Mouse (Mus musculus) limb, embryonic 14.5 days (tissue): ENCODE measurements at regions not wholly inside any gene's neighbourhood (a gene's known extent, or its start where the extent isn't known, plus 50 kb on each side); places are given as distances from the start of the nearest gene placed in this dataset.

ENCODE experiments used
- ATAC-seq: fragments of 200-750 bp; cut with Nextera tagmentation; 2 replicates; pipeline ENCODE4 v1.8.0; 2017; ENCODE audit warnings: low read depth, moderate number of reproducible peaks, moderate TSS enrichment; ENCODE audit not compliant: low FRiP score
- DNase-seq: peaks from one replicate; pipeline ENCODE4 v3.0.0-alpha.2; 2015; ENCODE audit warnings: low spot score
- H3K27ac ChIP-seq: fragments of 300-500 bp; sonication (generic); replicated peaks from 2 replicates; pipeline ENCODE4 v1.5.1; 2014; ENCODE audit warnings: low read depth, mild to moderate bottlenecking, low read length, moderate library complexity, mixed read lengths
- H3K27me3 ChIP-seq: fragments of 300-500 bp; sonication (generic); 2 replicates; pipeline ENCODE4 v1.6.1; 2014; ENCODE audit warnings: low read length, mixed read lengths; ENCODE audit not compliant: control insufficient read depth, insufficient read depth
- H3K36me3 ChIP-seq: fragments of 300-500 bp; sonication (generic); 2 replicates; pipeline ENCODE4 v1.6.1; 2014; ENCODE audit warnings: mild to moderate bottlenecking, low read length, moderate library complexity, mixed read lengths; ENCODE audit not compliant: control insufficient read depth, insufficient read depth
- H3K4me1 ChIP-seq: fragments of 300-500 bp; sonication (generic); 2 replicates; pipeline ENCODE4 v1.6.1; 2014; ENCODE audit warnings: antibody characterized with exemption, low read length, mixed read lengths; ENCODE audit not compliant: control insufficient read depth, insufficient read depth
- H3K4me2 ChIP-seq: fragments of 300-500 bp; sonication (generic); replicated peaks from 2 replicates; pipeline ENCODE4 v1.6.1; 2014; ENCODE audit warnings: low read depth, mild to moderate bottlenecking, low read length, moderate library complexity; ENCODE audit not compliant: severe bottlenecking
- H3K4me3 ChIP-seq: fragments of 300-500 bp; sonication (generic); replicated peaks from 2 replicates; pipeline ENCODE4 v1.5.1; 2014; ENCODE audit warnings: low read length
- H3K9ac ChIP-seq: fragments of 300-500 bp; sonication (generic); 2 replicates; pipeline ENCODE4 v1.6.1; 2014; ENCODE audit warnings: mild to moderate bottlenecking, low read depth, low read length, moderate library complexity; ENCODE audit not compliant: severe bottlenecking
- H3K9me3 ChIP-seq: fragments of 300-500 bp; sonication (generic); 2 replicates; pipeline ENCODE4 v1.6.1; 2016; ENCODE audit warnings: low read length; ENCODE audit not compliant: control insufficient read depth
- POLR2A ChIP-seq: fragments of 200-500 bp; IDR thresholded peaks from 2 replicates; pipeline ENCODE4 v1.8.0; 2012; ENCODE audit warnings: inconsistent platforms, mild to moderate bottlenecking, moderate library complexity, borderline replicate concordance; ENCODE audit not compliant: insufficient read depth, insufficient read length; ENCODE audit errors: extremely low read depth
- WGBS: fragments of 180-500 bp; shearing (Covaris S2); extraction: QIAGEN DNeasy Blood & Tissue Kit; methylation state at CpG from one replicate; pipeline ENCODE4 v1.1.7; 2014; 5-methylcytosine and 5-hydroxymethylcytosine counted together

DNA sequence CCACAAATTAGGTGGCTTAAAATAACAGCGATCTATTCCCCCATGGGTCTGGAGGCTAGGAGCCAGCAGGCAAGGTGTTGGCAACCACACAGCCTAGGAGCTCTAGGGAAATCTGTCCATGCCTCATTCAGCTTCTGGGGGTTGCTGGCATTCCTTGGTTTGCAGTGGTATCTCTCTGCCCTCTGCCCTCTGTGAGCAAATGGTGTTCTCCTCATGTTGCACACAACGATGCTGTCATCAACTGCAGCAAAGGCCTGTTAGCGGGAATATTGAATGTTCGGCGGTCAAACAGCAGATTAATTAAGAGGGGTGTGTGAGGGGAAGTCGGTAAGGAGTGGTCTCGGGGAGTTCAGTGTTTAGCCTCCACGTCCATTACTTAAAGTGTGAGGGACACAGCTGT is 262.7 kb upstream of the Pabpc6 start:
- no peak for TF ChIP-seq POLR2A
- 53% methylated on average over 8 of the region's 8 CpGs for WGBS

DNA sequence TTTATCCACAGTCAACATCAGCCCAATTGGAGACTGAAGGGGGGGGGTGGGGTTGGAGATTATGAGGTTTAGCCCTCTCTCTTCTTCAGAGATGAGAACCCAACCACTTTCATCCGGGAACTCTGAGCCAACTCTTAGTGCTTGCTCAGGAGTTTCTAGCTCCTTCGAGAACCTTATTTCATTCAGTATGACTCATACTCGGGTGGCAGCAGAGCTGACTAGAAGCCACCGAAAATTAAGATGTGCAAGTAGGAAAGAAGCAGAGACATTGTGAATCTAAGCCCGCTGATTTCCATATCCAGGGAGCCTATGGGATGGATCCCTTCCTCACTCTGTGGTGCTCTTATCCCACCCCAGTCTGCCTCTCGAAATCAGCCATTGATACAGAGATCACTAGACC is 262.0 kb upstream of the Pabpc6 start:
- no peak for TF ChIP-seq POLR2A
- no peak for DNase-seq
- H3K4me1 ChIP-seq, result no peaks in the 10 kb centered on the region; the same call in 1 of the 2 replicates
- H3K4me3 ChIP-seq, result no peak overlapping the region
- H3K27ac ChIP-seq, result no peak overlapping the region
- H3K27me3 ChIP-seq, result no peaks in the 10 kb centered on the region
- H3K9me3 ChIP-seq, result no peaks in the 10 kb centered on the region
- no peak overlapping the region for H3K9ac ChIP-seq
- WGBS, result 80% methylated on average over 6 of the region's 6 CpGs
- ATAC-seq, result no peak
- no peak overlapping the region for H3K4me2 ChIP-seq
- no peaks in the 10 kb centered on the region for H3K36me3 ChIP-seq

More for the DNA sequence above, 262.7 kb upstream of the Pabpc6 start:
- ATAC-seq (no peak), DNase-seq (no peak)
- Histone ChIP-seq H3K27me3 (no peaks in the 10 kb centered on the region), H3K9me3 (no peaks in the 10 kb centered on the region), H3K4me2 (no peak overlapping the region), H3K4me3 (no peak overlapping the region), H3K27ac (no peak overlapping the region), H3K4me1 (no peaks in the 10 kb centered on the region; the same call in 1 of the 2 replicates), H3K9ac (no peak overlapping the region), H3K36me3 (no peaks in the 10 kb centered on the region)

DNA sequence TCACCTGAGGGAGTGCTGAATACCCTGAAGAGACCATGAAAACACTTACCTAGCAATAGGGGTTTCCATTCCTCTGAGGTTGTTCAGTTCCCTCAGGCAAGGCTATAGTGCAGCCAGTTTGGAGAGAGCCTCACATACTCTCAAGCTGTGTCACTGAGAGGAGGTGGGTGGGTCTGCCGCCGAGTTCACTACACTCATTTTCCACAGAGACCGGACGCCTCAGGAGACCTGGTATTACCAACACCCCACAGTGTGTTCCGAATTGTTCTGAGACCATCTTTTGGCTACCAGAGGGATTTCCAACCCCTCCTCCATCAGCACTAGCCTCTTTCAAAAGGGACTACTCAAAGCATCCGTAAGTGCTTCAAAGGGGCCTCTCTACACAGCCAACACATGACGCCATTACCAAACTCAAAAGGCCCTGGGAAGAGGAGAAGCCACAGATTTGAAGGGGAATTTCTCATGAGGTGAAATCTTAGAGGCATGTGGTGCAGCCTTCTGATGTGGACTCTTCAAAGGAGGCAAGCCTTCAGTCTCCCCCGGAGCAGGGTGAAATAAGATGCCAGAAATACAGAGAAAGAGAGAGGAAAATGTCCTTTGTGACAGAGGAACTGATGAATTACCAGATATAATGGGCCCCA is 260.1 kb upstream of the Pabpc6 start:
- no peak for ATAC-seq
- 67% methylated on average over 8 of the region's 8 CpGs for WGBS

DNA sequence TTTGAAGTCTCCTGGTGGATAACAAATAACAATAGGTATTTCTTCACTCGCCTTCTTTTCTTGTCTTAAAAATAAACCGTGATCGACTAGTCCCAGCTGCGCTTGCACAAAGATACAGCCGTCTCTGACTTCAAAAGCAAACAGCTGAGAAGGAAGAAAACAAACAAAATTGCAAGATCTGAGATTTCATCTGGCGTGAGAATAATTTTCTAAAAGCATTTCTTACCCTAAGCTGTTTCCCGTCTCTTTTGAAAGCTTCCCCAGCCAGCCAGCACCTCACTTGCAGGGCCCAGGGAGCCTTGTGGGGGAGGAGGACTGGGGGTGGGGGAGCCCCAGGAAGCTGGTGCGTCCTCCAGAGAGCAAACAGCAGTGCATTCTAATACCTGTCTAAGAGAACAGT is 258.2 kb upstream of the Pabpc6 start:
- H3K27me3 ChIP-seq, result no peaks in the 10 kb centered on the region
- no peak overlapping the region for H3K27ac ChIP-seq
- H3K9ac ChIP-seq, result no peak overlapping the region
- no peak for DNase-seq
- H3K4me1 ChIP-seq, result no peaks in the 10 kb centered on the region; the same call in 1 of the 2 replicates
- no peaks in the 10 kb centered on the region for H3K9me3 ChIP-seq
- no peak overlapping the region for H3K4me2 ChIP-seq
- no peak overlapping the region for H3K4me3 ChIP-seq
- H3K36me3 ChIP-seq, result no peaks in the 10 kb centered on the region
- no peak for ATAC-seq
- WGBS, result 69% methylated on average over 8 of the region's 8 CpGs
- no peak for TF ChIP-seq POLR2A

More for the DNA sequence above, 260.1 kb upstream of the Pabpc6 start:
- no peak overlapping the region for H3K27ac ChIP-seq
- no peaks in the 10 kb centered on the region for H3K27me3 ChIP-seq
- H3K36me3 ChIP-seq, result no peaks in the 10 kb centered on the region
- no peaks in the 10 kb centered on the region for H3K9me3 ChIP-seq
- no peak overlapping the region for H3K4me3 ChIP-seq
- no peaks in the 10 kb centered on the region; the same call in 1 of the 2 replicates for H3K4me1 ChIP-seq
- TF ChIP-seq POLR2A, result no peak
- DNase-seq, result no peak
- no peak overlapping the region for H3K4me2 ChIP-seq
- H3K9ac ChIP-seq, result no peak overlapping the region

DNA sequence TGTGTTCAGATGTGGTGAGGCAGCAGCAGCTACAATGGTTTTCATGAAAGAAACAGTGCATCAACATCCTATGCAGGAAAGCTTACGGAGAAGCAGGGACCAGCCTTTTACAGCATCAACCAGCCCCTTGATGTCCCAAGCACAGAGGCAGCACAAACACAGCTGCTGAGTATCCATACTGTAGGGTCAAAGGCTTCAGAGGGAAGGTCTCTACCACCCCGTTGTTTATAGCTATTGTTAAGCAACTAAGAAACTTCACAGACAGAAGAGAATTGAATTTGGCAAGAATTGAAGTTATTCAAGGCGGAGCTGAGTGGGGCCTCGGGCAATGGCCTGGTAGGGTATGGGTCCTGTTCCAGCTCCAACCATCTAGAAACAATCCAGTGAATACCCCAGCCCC is 256.8 kb upstream of the Pabpc6 start:
- no peak overlapping the region for H3K4me3 ChIP-seq
- WGBS, result 49% methylated on average over 4 of the region's 4 CpGs
- no peaks in the 10 kb centered on the region for H3K9me3 ChIP-seq
- H3K36me3 ChIP-seq, result no peaks in the 10 kb centered on the region
- H3K27ac ChIP-seq, result no peak overlapping the region
- H3K9ac ChIP-seq, result no peak overlapping the region
- TF ChIP-seq POLR2A, result no peak
- ATAC-seq (no peak), DNase-seq (no peak)
- no peaks in the 10 kb centered on the region for H3K27me3 ChIP-seq
- H3K4me2 ChIP-seq, result no peak overlapping the region
- no peaks in the 10 kb centered on the region; the same call in 1 of the 2 replicates for H3K4me1 ChIP-seq
